Mouse (Mus musculus) myocyte (in vitro differentiated cells): ENCODE measurements at regions not wholly inside any gene's neighbourhood (a gene's known extent, or its start where the extent isn't known, plus 50 kb on each side); places are given as distances from the start of the nearest gene placed in this dataset.

Experiments
- H3K27me3 ChIP-seq: one replicate; pipeline ENCODE4 v1.6.1; 2011; ENCODE audit not compliant: control insufficient read depth, insufficient read depth, insufficient read length
- H3K36me3 ChIP-seq: one replicate; pipeline ENCODE4 v1.6.1; 2011; ENCODE audit not compliant: control insufficient read depth, insufficient read depth
- H3K4me2 ChIP-seq: one replicate; pipeline ENCODE4 v1.6.1; 2011; ENCODE audit warnings: low read depth, control low read depth
- H3K4me3 ChIP-seq: one replicate; pipeline ENCODE4 v1.5.1; 2011; ENCODE audit warnings: mild to moderate bottlenecking, control low read depth, moderate library complexity
- H3K79me2 ChIP-seq: one replicate; pipeline ENCODE4 v1.6.1; 2011; ENCODE audit not compliant: control insufficient read depth, insufficient read depth
- H3ac ChIP-seq: one replicate; pipeline ENCODE4 v1.6.1; 2011; ENCODE audit not compliant: control insufficient read depth, insufficient read length
- CEBPB ChIP-seq: IDR thresholded peaks from 2 replicates; pipeline ENCODE4 v1.6.1; 2011; ENCODE audit warnings: mild to moderate bottlenecking, moderate library complexity; ENCODE audit not compliant: poor library complexity, insufficient read depth, severe bottlenecking
- E2F4 ChIP-seq: IDR thresholded peaks from one replicate; pipeline ENCODE4 v1.6.1; 2011; ENCODE audit warnings: mild to moderate bottlenecking, control low read depth, moderate library complexity; ENCODE audit not compliant: insufficient read depth
- MAX ChIP-seq: IDR thresholded peaks from one replicate; pipeline ENCODE4 v1.6.1; 2011; ENCODE audit warnings: low read depth, mild to moderate bottlenecking, control low read depth
- MYOD1 ChIP-seq, 3 experiments: IDR thresholded peaks; one replicate each; pipeline ENCODE4 v1.6.1; 2011; ENCODE audit warnings: control low read depth in 2 of 3, low read depth in 2 of 3, mild to moderate bottlenecking in 2 of 3, moderate library complexity in 1 of 3; ENCODE audit not compliant: insufficient read length in 2 of 3, control insufficient read depth in 1 of 3
- MYOG ChIP-seq, 3 experiments: IDR thresholded peaks; one replicate each; pipeline ENCODE4 v1.6.1; 2011; ENCODE audit warnings: control low read depth in 2 of 3, low read depth in 2 of 3, mild to moderate bottlenecking in 2 of 3; ENCODE audit not compliant: insufficient read length in 2 of 3, control insufficient read depth in 1 of 3, insufficient read depth in 1 of 3
- POLR2A ChIP-seq: IDR thresholded peaks from one replicate; pipeline ENCODE4 v1.6.1; 2011; ENCODE audit warnings: low read depth, mild to moderate bottlenecking, control low read depth, moderate library complexity; ENCODE audit not compliant: insufficient read length
- POLR2AphosphoS2 ChIP-seq: IDR thresholded peaks from one replicate; pipeline ENCODE4 v1.6.1; 2011; ENCODE audit warnings: low read depth, control low read depth; ENCODE audit not compliant: insufficient read length
- REST ChIP-seq: IDR thresholded peaks from one replicate; pipeline ENCODE4 v1.6.1; 2011; ENCODE audit warnings: mild to moderate bottlenecking, control low read depth, moderate library complexity; ENCODE audit not compliant: insufficient read depth, insufficient read length
- SRF ChIP-seq: IDR thresholded peaks from one replicate; pipeline ENCODE4 v1.6.1; 2011; ENCODE audit warnings: low read depth; ENCODE audit not compliant: control insufficient read depth, insufficient read length
- TCF12 ChIP-seq: IDR thresholded peaks from one replicate; pipeline ENCODE4 v1.6.1; 2011; ENCODE audit warnings: mild to moderate bottlenecking, control low read depth; ENCODE audit not compliant: poor library complexity, insufficient read depth, severe bottlenecking
- TCF3 ChIP-seq: IDR thresholded peaks from one replicate; pipeline ENCODE4 v1.6.1; 2011; ENCODE audit warnings: low read depth, control low read depth; ENCODE audit not compliant: insufficient read length
- USF1 ChIP-seq: IDR thresholded peaks from one replicate; pipeline ENCODE4 v1.6.1; 2011; ENCODE audit warnings: low read depth, mild to moderate bottlenecking, control low read depth, moderate library complexity

GRCm38 (mm10) chr1:185650926-185651325, 196.3 kb downstream of the Slc30a10 start:
- Histone ChIP-seq H3K4me2 (no peak overlapping the region), H3K36me3 (no peaks in the 10 kb centered on the region), H3ac (no peak overlapping the region), H3K4me3 (no peak overlapping the region), H3K27me3 (no peaks in the 10 kb centered on the region), H3K79me2 (no peaks in the 10 kb centered on the region)
- TF ChIP-seq REST = no peak
- TF ChIP-seq CEBPB = no peak
- TF ChIP-seq SRF = no peak
- no peak for TF ChIP-seq TCF3
- no peak for TF ChIP-seq E2F4
- TF ChIP-seq POLR2A = no peak
- no peak for TF ChIP-seq USF1
- TF ChIP-seq MYOG (IDR thresholded peaks at IDR 0.05; ENCODE audit: control insufficient read depth in 1 of 3, insufficient read depth in 1 of 3, insufficient read length in 2 of 3, low read depth in 2 of 3) = no peak
- no peak for TF ChIP-seq MYOD1 (IDR thresholded peaks at IDR 0.05; ENCODE audit: control insufficient read depth in 1 of 3, insufficient read length in 2 of 3, low read depth in 2 of 3)

- Histone ChIP-seq H3K27me3 (no peaks in the 10 kb centered on the region), H3K36me3 (no peaks in the 10 kb centered on the region), H3ac (no peak overlapping the region), H3K4me2 (no peak overlapping the region), H3K79me2 (no peaks in the 10 kb centered on the region), H3K4me3 (no peak overlapping the region)
- TF ChIP-seq CEBPB (no peak), POLR2A (no peak), USF1 (no peak), REST (no peak), TCF3 (no peak), MYOD1 (IDR thresholded peaks at IDR 0.05; ENCODE audit: control insufficient read depth in 1 of 3, insufficient read length in 2 of 3, low read depth in 2 of 3) (no peak), SRF (no peak)
Measured at GRCm38 (mm10) chr1:185655021-185655420, 200.4 kb downstream of the Slc30a10 start.

GRCm38 (mm10) chr1:185655461-185655860, 200.8 kb downstream of the Slc30a10 start:
- TF ChIP-seq CEBPB = no peak
- TF ChIP-seq E2F4 = no peak
- no peak overlapping the region for H3K4me2 ChIP-seq

GRCm38 (mm10) chr1:185657286-185657685, 202.6 kb downstream of the Slc30a10 start:
- H3K36me3 ChIP-seq = no peaks in the 10 kb centered on the region
- TF ChIP-seq POLR2A (no peak), TCF3 (no peak), USF1 (no peak), E2F4 (no peak), MYOD1 (IDR thresholded peaks at IDR 0.05; ENCODE audit: control insufficient read depth in 1 of 3, insufficient read length in 2 of 3, low read depth in 2 of 3) (no peak), MAX (no peak), SRF (no peak), REST (no peak), MYOG (IDR thresholded peaks at IDR 0.05; ENCODE audit: control insufficient read depth in 1 of 3, insufficient read depth in 1 of 3, insufficient read length in 2 of 3, low read depth in 2 of 3) (no peak), TCF12 (no peak), CEBPB (no peak), POLR2AphosphoS2 (no peak)

More at GRCm38 (mm10) chr1:185655461-185655860, 200.8 kb downstream of the Slc30a10 start:
- Histone ChIP-seq H3K79me2 (no peaks in the 10 kb centered on the region), H3ac (no peak overlapping the region), H3K27me3 (no peaks in the 10 kb centered on the region), H3K36me3 (no peaks in the 10 kb centered on the region), H3K4me3 (no peak overlapping the region)

GRCm38 (mm10) chr1:185659476-185659875, 204.8 kb downstream of the Slc30a10 start:
- Histone ChIP-seq H3K79me2 (no peaks in the 10 kb centered on the region), H3K4me2 (no peak overlapping the region), H3K4me3 (no peak overlapping the region), H3K36me3 (no peaks in the 10 kb centered on the region), H3ac (no peak overlapping the region), H3K27me3 (no peaks in the 10 kb centered on the region)
- TF ChIP-seq POLR2A (no peak), REST (no peak), E2F4 (no peak), POLR2AphosphoS2 (no peak), MYOD1 (IDR thresholded peaks at IDR 0.05; ENCODE audit: control insufficient read depth in 1 of 3, insufficient read length in 2 of 3, low read depth in 2 of 3) (no peak), MYOG (IDR thresholded peaks at IDR 0.05; ENCODE audit: control insufficient read depth in 1 of 3, insufficient read depth in 1 of 3, insufficient read length in 2 of 3, low read depth in 2 of 3) (no peak), USF1 (no peak), TCF3 (no peak), TCF12 (no peak), CEBPB (no peak), MAX (no peak), SRF (no peak)

More at GRCm38 (mm10) chr1:185657286-185657685, 202.6 kb downstream of the Slc30a10 start:
- Histone ChIP-seq H3K4me3 (no peak overlapping the region), H3K79me2 (no peaks in the 10 kb centered on the region), H3K4me2 (no peak overlapping the region), H3K27me3 (no peaks in the 10 kb centered on the region), H3ac (no peak overlapping the region)
